Mouse (Mus musculus) cerebellum, adult 11 months (tissue): ENCODE data around the gene Gimap8.
"Not testable (repeated sequence)": the region's sequence is repeated elsewhere in the genome, so short reads cannot be mapped to it uniquely, and the experiment has no call there.

Source experiments
- DNase-seq: peaks from one replicate; pipeline ENCODE4 v3.0.0; 2022

Gene Gimap8

DNA sequence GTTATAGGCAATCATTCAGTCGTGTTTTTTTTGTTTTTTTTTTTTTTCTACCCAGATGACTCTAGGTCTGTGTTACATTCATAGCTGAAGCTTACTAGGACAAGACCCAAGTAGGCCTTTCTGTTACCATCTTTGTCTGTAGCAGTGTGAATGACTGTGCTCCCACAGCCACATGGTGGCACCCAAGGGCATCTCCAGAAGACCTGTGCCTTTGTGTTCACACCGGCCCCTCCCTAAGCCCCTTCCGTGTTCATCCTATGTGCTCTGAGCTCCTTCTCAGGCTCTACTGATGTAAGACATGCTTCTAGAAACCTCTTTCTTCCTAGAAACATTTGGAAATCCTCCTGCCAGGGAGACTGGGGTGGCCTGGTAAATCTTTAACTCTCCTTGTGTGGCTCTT lies at the start of gene Gimap8:
Gene Gimap8 (plus strand): TSS at position 240 of the 400 bp plus-strand sequence.
- no peak for DNase-seq

GRCm38 (mm10) chr6:48600594-48600993 lies 46.4 kb upstream of the Gimap8 start:
- DNase-seq, result no peak

DNA sequence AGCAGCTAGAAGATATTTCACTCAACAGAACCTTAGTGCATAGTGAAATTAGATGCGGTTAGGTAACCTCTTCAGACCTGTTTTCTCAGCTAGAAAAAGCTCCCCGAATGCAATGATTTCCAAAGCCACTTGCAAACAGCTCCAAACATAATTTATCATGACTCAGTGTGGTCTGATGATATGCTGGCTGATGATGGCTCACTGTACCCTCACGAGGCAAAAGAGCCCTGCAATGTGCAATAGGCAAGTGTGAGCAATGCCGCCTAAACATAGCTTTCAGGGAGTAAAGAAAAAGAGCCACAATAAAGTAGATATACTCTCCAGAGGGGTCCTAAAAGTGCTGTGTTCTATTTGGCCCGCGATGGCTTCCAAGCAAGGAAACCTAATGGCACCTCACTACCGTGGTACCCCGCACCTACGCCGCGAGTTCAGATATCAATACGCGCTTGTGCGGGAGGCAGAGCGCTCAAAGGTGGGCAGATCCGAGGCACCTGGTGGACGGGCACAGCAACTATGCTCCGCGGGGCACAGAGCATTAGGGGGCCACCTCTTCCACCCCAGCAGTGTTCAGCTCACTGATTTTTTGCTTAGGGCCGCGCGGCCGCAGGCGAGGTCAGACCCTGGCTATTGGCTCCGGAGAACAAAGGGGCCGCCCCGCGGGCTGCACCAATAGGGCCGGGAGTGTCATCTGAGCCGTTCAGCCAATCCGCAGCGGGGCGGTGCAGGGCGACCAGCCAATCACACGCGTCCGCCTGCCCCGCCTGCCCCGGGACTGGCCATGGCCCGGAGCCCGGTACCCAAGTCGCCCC lies 45.6 kb upstream of the Gimap8 start, which contains the start of gene Zfp775:
Gene Zfp775 (plus strand): TSS at position 793 of the 809 bp plus-strand sequence.
- peak; percentile 98 for DNase-seq

- DNase-seq, result no peak
These were observed 44.8 kb upstream of the Gimap8 start for GRCm38 (mm10) chr6:48602080-48602741.

DNA sequence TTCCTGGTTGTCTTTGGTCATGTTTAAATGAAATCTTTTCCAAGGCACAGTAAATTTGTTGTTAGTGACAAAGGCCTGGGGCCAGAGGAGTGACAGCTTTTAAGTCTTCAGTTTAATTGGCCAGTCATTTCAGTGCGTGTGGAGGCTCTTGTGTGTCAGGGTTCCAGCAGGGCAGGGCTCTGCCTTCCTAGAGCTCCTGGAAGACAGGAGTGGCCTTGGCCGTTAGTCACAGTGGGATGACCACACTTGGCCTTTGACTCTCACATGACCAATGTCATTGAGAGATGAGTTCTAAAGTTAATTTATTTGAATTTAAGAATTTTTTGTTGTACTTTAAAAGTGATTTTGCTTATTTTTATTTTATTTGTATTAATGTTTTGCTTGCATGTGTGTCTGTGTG lies 38.9 kb upstream of the Gimap8 start:
- no peak for DNase-seq

- peak; percentile 41 for DNase-seq
These were observed 37.5 kb upstream of the Gimap8 start for GRCm38 (mm10) chr6:48609512-48609911.

DNA sequence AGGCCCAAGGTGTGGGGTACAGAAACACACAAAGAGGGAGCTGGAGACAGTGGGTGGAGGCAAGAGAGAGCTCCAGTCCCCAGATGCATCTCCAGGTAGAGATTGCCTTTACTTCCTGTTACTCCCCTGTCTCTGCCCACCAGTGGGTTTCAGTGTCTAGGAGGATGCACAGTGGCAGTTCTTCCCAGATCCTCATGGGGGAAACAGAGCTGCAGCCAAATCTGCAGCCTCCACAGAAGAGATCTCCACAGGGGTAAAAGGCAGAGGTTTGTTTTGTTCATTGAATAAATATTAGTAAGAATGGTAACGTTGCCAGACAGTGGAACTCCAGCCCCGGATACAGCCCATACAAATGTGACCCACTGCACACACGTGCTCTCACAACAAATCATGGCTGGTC lies 36.4 kb upstream of the Gimap8 start:
- no peak for DNase-seq

DNA sequence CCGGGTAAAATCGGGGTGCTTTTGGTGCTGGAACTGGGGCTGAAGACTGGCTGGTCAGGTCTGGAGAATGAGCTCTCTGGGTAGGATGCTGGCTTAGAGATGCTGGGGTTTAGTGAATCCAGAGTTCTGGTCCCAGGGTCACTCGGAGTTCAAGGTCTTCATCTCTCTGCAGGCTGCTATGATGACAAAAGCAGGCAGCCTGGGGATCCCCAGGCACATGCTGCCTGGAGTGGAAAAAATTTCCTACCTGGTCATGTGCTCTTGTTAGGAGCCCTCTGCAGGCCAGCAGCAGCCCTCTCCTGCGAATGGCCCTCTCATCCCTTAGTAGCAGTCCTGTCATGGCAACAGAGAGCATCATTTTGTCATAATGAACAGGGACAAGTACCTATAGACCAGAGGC lies 33.6 kb upstream of the Gimap8 start:
- no peak for DNase-seq

GRCm38 (mm10) chr6:48614756-48615155 lies 32.3 kb upstream of the Gimap8 start:
- no peak for DNase-seq

- no peak for DNase-seq
These were observed 27.0 kb upstream of the Gimap8 start for GRCm38 (mm10) chr6:48620031-48620430.

DNA sequence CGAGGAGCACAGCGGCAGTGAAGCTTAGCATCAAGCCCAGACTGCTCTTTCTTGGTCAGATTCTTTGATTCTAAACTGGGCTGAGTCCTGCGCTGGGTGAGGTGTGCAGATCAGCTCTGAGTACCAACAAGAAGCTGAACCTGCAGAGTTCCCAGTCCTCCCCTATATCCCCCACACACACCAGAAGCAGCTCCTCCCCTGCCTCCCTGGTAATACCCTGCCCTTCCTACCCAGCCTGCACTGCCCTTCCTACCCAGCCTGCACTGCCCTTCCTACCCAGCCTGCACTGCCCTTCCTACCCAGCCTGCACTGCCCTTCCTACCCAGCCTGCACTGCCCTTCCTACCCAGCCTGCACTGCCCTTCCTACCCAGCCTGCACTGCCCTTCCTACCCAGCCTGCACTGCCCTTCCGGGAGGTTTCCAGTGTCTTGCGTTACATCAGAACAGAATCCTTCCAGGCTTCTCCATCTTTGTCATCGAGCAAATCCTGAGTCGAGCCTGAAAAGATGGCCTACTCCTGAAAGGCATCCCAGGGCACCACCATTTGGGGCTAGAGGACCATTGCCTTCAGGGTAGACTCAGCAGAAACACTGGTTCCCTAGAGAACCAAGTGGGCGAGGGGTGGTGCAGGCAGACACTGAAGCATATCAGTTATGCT lies 24.7 kb upstream of the Gimap8 start:
- not testable (repeated sequence) for DNase-seq

GRCm38 (mm10) chr6:48623460-48623859 lies 23.6 kb upstream of the Gimap8 start:
- DNase-seq, result no peak

DNA sequence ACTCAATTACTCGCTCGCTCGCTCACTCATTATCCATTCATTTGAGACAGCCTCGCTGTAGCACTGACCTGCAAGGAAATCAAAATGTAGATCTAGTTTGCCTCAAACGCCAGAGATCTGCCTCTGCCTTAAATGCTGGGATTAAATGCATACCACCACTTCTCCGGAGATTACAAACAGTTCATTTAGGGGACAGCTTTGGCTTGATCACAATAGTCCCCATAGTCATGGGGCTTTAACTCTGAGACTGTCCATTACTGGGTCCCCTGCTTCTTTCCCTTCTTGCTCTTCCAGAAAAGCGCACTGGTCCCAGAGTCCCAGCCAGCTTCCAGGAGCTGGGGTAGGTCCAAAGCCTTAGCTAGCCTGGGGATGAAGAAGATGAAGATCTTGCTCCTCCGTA lies 20.6 kb upstream of the Gimap8 start, which contains the start of gene AI854703:
Gene AI854703 (plus strand): TSS at position 301 of the 400 bp plus-strand sequence.
- DNase-seq, result no peak

- DNase-seq, result peak; percentile 59
These were observed 20.1 kb upstream of the Gimap8 start for GRCm38 (mm10) chr6:48626984-48627383.

- no peak for DNase-seq
These were observed 19.5 kb upstream of the Gimap8 start for GRCm38 (mm10) chr6:48627511-48627924.

DNA sequence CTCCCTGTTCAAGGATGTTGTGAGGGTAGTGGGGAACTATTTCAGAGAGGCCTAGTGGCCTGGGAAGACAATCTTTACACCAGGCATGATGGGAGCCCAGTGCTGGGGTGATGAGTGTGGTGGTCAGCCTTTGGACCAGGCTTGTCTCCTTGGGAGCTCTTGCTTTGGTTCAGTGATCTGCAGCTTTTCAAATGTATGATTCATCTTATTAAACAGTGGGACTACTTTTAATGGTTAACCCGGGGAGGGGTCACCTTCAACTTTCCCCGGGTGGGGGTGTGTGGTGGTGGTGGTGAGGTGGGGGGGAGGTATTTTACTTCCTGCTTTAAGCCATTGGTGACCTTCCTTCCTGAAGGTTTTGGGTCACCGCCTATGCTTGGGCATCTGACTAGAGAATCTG lies 18.7 kb upstream of the Gimap8 start:
- no peak for DNase-seq

- DNase-seq, result peak; percentile 52
These were observed 18.0 kb upstream of the Gimap8 start for GRCm38 (mm10) chr6:48628808-48629660.

- no peak for DNase-seq
These were observed 17.4 kb upstream of the Gimap8 start for GRCm38 (mm10) chr6:48629661-48630034.

DNA sequence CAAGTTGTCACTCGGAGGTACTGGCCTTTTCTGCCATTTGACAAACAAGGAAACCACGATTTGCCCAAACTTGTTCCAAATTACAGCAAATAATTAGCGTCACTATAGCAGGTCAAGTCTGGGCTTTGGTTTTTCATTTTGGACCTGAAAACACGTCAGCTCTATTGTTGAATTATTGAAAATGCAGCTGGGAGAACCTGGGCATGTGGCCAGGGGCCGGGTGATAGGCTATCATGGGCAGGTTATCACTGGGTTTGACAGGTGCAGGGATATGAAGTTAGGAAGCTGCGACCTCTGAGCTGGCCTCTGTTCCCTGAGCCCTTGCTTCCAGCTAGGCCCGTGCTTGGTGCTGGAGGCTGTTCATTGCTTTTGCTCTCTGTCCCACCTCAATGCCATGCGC lies 16.2 kb upstream of the Gimap8 start:
- no peak for DNase-seq

GRCm38 (mm10) chr6:48635105-48635504 lies 11.9 kb upstream of the Gimap8 start:
- DNase-seq, result no peak

DNA sequence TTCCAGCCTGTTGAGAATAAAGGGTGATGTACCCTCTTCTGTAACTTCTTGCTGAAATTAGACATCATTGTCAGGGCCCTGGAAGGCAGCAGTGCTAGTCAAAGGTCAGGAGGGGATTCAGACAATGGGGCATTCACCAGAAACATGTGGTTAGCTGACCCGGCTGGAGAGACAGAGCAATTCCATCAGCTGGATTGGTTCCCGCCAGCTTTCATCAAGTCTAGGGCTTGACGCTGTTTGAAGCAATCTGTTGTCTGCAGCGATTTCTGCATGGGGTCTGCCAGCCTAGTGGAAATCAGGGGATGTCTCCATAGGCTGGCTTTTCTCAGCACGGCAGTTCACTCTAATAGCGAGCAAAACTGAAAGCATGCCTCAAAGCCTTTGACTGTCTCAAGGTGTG lies 10.5 kb upstream of the Gimap8 start:
- DNase-seq, result no peak

- DNase-seq, result no peak
These were observed 9.1 kb upstream of the Gimap8 start for GRCm38 (mm10) chr6:48637811-48638500.
